Comparison of ENCODE assay signal across 8 mouse cellular contexts in the genomic region with DNA sequence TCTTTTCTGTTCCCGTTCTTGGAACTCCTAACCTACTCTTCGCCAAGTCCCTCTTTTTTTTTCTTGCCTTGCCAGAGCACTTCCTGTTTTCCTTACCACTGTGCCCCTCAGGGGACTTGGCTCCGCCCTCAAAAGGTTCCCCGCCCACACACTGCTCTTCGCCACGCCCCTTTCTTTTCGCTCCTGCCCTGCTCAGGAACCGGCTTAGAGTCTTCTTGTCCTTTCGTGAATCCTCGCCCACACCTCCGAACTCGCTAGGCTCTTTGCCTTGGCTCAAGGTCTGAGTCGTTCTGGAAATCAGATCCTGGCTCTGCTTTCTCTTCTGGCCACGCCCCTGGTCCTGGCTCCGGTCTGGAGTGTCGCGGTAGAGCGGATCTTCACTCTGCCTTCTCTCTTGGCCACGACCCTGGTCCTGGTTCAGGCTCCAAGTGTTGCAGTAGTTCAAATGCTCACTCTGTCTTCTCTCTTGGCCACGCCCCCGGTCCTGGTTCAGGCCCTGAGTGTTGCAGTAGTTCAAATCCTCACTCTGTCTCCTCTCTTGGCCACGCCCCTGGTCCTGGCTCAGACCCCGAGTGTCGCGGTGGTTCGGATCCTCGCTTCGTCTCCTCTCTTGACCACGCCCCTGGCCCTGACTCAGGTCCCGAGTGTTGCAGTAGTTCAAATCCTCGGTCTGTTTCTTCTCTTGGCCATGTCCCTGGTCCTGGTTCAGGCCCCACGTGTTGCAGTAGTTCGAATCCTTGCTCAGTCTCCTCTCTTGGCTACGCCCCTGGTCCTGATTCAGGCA. TPM values are rescaled to one million over a fixed set of nuclear protein-coding genes. Genes with fewer than 3 reads are reported as not detected.
A peak's percentile ranks its signal among the peaks of the same experiment; 100 is the strongest.
DNase-seq lines count a peak whose midpoint lies in the region; ATAC-seq and TF ChIP-seq lines count a peak whose summit lies in the region.

No protein-coding gene starts in this region.

- H3K27me3 ChIP-seq in intestine, postnatal 0 days (replicated peaks; ENCODE audit: control insufficient read depth, insufficient read depth, low read length): no peaks in the 10 kb centered on the region
- H3K27me3 ChIP-seq in limb, embryonic 12.5 days: peaks cover 18% of the 10 kb centered on the region
- H3K27me3 ChIP-seq in midbrain, embryonic 14.5 days (ENCODE audit: control insufficient read depth, insufficient read depth, low read length): no peaks in the 10 kb centered on the region

- peak; percentile 92 for ATAC-seq in intestine, postnatal 0 days
- peak; percentile 60; the same call in 1 of the 2 replicates for ATAC-seq in limb, embryonic 12.5 days (ENCODE audit: insufficient number of reproducible peaks, insufficient read depth, low FRiP score, low TSS enrichment, low read depth)
- ATAC-seq in midbrain, embryonic 14.5 days (ENCODE audit: low FRiP score, low TSS enrichment): no peak

- H3K27ac ChIP-seq in intestine, postnatal 0 days (ENCODE audit: low read depth, low read length): peak overlapping the region; percentile 62
- H3K27ac ChIP-seq in limb, embryonic 12.5 days: peak overlapping the region; percentile 26; the same call in 1 of the 2 replicates
- H3K27ac ChIP-seq in midbrain, embryonic 14.5 days (replicated peaks; ENCODE audit: low read depth, low read length): no peak overlapping the region

- peak overlapping the region; percentile 38 for H3K4me3 ChIP-seq in intestine, postnatal 0 days (ENCODE audit: low read depth, low read length)
- peak overlapping the region; percentile 27 for H3K4me3 ChIP-seq in limb, embryonic 12.5 days (replicated peaks)
- peak overlapping the region; percentile 18 for H3K4me3 ChIP-seq in midbrain, embryonic 14.5 days (replicated peaks; ENCODE audit: low read depth, low read length)

- peak; percentile 70 to 78 for DNase-seq in right cerebral cortex, postnatal 10 days (ENCODE audit: low spot score in 2 of 2)
- DNase-seq in right cerebral cortex, adult 18-20 months: no peak
- peak; percentile 87 for DNase-seq in embryo, embryonic 9.5 days (ENCODE audit: extremely low spot score)
- peak; percentile 99 for DNase-seq in gonadal fat pad, adult 2 months (ENCODE audit: low read depth)
- peak; percentile 62 for DNase-seq in midbrain, embryonic 14.5 days
- peak; percentile 89 to 92 for DNase-seq in spleen, postnatal 36 days (ENCODE audit: low spot score in 2 of 2)

- no peak overlapping the region for H3K9ac ChIP-seq in intestine, postnatal 0 days (ENCODE audit: low read depth, low read length)
- no peak overlapping the region for H3K9ac ChIP-seq in limb, embryonic 12.5 days (replicated peaks)
- H3K9ac ChIP-seq in midbrain, embryonic 14.5 days (replicated peaks; ENCODE audit: low read length): no peak overlapping the region

- no peaks in the 10 kb centered on the region for H3K36me3 ChIP-seq in intestine, postnatal 0 days (ENCODE audit: control insufficient read depth, insufficient read depth)
- no peaks in the 10 kb centered on the region for H3K36me3 ChIP-seq in limb, embryonic 12.5 days
- no peaks in the 10 kb centered on the region for H3K36me3 ChIP-seq in midbrain, embryonic 14.5 days (ENCODE audit: control insufficient read depth, insufficient read depth, low read length)

- H3K4me2 ChIP-seq in intestine, postnatal 0 days (replicated peaks; ENCODE audit: low read depth): peak overlapping the region; percentile 62
- peak overlapping the region; percentile 55 for H3K4me2 ChIP-seq in limb, embryonic 12.5 days
- H3K4me2 ChIP-seq in midbrain, embryonic 14.5 days (ENCODE audit: low read length): peak overlapping the region; percentile 41

- peaks cover 8% of the 10 kb centered on the region; the same call in 1 of the 2 replicates for H3K9me3 ChIP-seq in intestine, postnatal 0 days (ENCODE audit: control insufficient read depth)
- no peaks in the 10 kb centered on the region; the same call in 1 of the 2 replicates for H3K9me3 ChIP-seq in limb, embryonic 12.5 days
- no peaks in the 10 kb centered on the region for H3K9me3 ChIP-seq in midbrain, embryonic 14.5 days (ENCODE audit: control insufficient read depth, low read length)

- WGBS in intestine, postnatal 0 days: 7% methylated on average over 34 of the region's 34 CpGs
- 6% methylated on average over 34 of the region's 34 CpGs for WGBS in limb, embryonic 12.5 days
- WGBS in midbrain, embryonic 14.5 days: 5% methylated on average over 34 of the region's 34 CpGs

- H3K4me1 ChIP-seq in intestine, postnatal 0 days (replicated peaks; ENCODE audit: control insufficient read depth, insufficient read depth, low read length): no peaks in the 10 kb centered on the region
- H3K4me1 ChIP-seq in limb, embryonic 12.5 days (replicated peaks): peaks cover 6% of the 10 kb centered on the region; the same call in 1 of the 2 replicates
- H3K4me1 ChIP-seq in midbrain, embryonic 14.5 days (ENCODE audit: control insufficient read depth, insufficient read depth, low read length): 0 out of 2 replicates have a peak, but pooled peaks cover 6% of the 10 kb centered on the region

- no peak for TF ChIP-seq CTCF in intestine, postnatal 0 days (IDR thresholded peaks at IDR 0.05; ENCODE audit: low read depth)

RNA-seq across cellular contexts. Expression of gene Catsperg1, which starts 2.2 kb away (rescaled TPM):
- 5.9 and 7.1 TPM in 2 replicates for polyA plus RNA-seq in gonadal fat pad, adult 2 months (2012; rRNA removed)
- 0.21 and 0.22 TPM in 2 replicates for polyA plus RNA-seq in intestine, postnatal 0 days (2015; fragmentation: Nextera tagmentation; extraction: Ambion mirVana)
- 0.56 and 0.69 TPM in 2 replicates for polyA plus RNA-seq in limb, embryonic 12.5 days (2016; fragmentation: Nextera tagmentation; extraction: Ambion mirVana)
- polyA plus RNA-seq in midbrain, embryonic 14.5 days (2014; fragmentation: Nextera tagmentation; extraction: Ambion mirVana): 3.6 TPM in 2 replicates

RNA-seq across cellular contexts. Expression of gene Kcnk6, which starts 20.7 kb away (rescaled TPM):
- polyA plus RNA-seq in gonadal fat pad, adult 2 months (2012; rRNA removed): 7.4 and 8.2 TPM in 2 replicates
- polyA plus RNA-seq in intestine, postnatal 0 days (2015; fragmentation: Nextera tagmentation; extraction: Ambion mirVana): 1.5 and 1.8 TPM in 2 replicates
- 1.0 and 1.4 TPM in 2 replicates for polyA plus RNA-seq in limb, embryonic 12.5 days (2016; fragmentation: Nextera tagmentation; extraction: Ambion mirVana)
- polyA plus RNA-seq in midbrain, embryonic 14.5 days (2014; fragmentation: Nextera tagmentation; extraction: Ambion mirVana): 0.54 and 0.85 TPM in 2 replicates

RNA-seq across cellular contexts. Expression of gene Yif1b, which starts 26.5 kb away (rescaled TPM):
- polyA plus RNA-seq in gonadal fat pad, adult 2 months (2012; rRNA removed): 156 and 161 TPM in 2 replicates
- 40.6 and 41.7 TPM in 2 replicates for polyA plus RNA-seq in intestine, postnatal 0 days (2015; fragmentation: Nextera tagmentation; extraction: Ambion mirVana)
- 104 and 105 TPM in 2 replicates for polyA plus RNA-seq in limb, embryonic 12.5 days (2016; fragmentation: Nextera tagmentation; extraction: Ambion mirVana)
- 86.6 and 107 TPM in 2 replicates for polyA plus RNA-seq in midbrain, embryonic 14.5 days (2014; fragmentation: Nextera tagmentation; extraction: Ambion mirVana)

RNA-seq across cellular contexts. Expression of gene Psmd8, which starts 31.1 kb away (rescaled TPM):
- 200 and 214 TPM in 2 replicates for polyA plus RNA-seq in gonadal fat pad, adult 2 months (2012; rRNA removed)
- polyA plus RNA-seq in intestine, postnatal 0 days (2015; fragmentation: Nextera tagmentation; extraction: Ambion mirVana): 205 and 209 TPM in 2 replicates
- polyA plus RNA-seq in limb, embryonic 12.5 days (2016; fragmentation: Nextera tagmentation; extraction: Ambion mirVana): 292 and 305 TPM in 2 replicates
- polyA plus RNA-seq in midbrain, embryonic 14.5 days (2014; fragmentation: Nextera tagmentation; extraction: Ambion mirVana): 290 and 302 TPM in 2 replicates

RNA-seq across cellular contexts. Expression of gene 2200002D01Rik, which starts 36.7 kb away (rescaled TPM):
- polyA plus RNA-seq in gonadal fat pad, adult 2 months (2012; rRNA removed): 1.8 and 2.1 TPM in 2 replicates
- polyA plus RNA-seq in intestine, postnatal 0 days (2015; fragmentation: Nextera tagmentation; extraction: Ambion mirVana): 836 and 862 TPM in 2 replicates
- polyA plus RNA-seq in limb, embryonic 12.5 days (2016; fragmentation: Nextera tagmentation; extraction: Ambion mirVana): 2.5 and 2.7 TPM in 2 replicates
- polyA plus RNA-seq in midbrain, embryonic 14.5 days (2014; fragmentation: Nextera tagmentation; extraction: Ambion mirVana): 0.29 and 0.57 TPM in 2 replicates
